Mouse (Mus musculus) myocyte (in vitro differentiated cells): ENCODE results near the gene Fam169b.

ENCODE experiments used
- E2F4 ChIP-seq: IDR thresholded peaks from one replicate; pipeline ENCODE4 v1.6.1; 2011; ENCODE audit warnings: mild to moderate bottlenecking, control low read depth, moderate library complexity; ENCODE audit not compliant: insufficient read depth
- MAX ChIP-seq: IDR thresholded peaks from one replicate; pipeline ENCODE4 v1.6.1; 2011; ENCODE audit warnings: low read depth, mild to moderate bottlenecking, control low read depth
- MYOD1 ChIP-seq, 3 experiments: IDR thresholded peaks; one replicate each; pipeline ENCODE4 v1.6.1; 2011; ENCODE audit warnings: control low read depth in 2 of 3, low read depth in 2 of 3, mild to moderate bottlenecking in 2 of 3, moderate library complexity in 1 of 3; ENCODE audit not compliant: insufficient read length in 2 of 3, control insufficient read depth in 1 of 3
- POLR2A ChIP-seq: IDR thresholded peaks from one replicate; pipeline ENCODE4 v1.6.1; 2011; ENCODE audit warnings: low read depth, mild to moderate bottlenecking, control low read depth, moderate library complexity; ENCODE audit not compliant: insufficient read length
- POLR2AphosphoS2 ChIP-seq: IDR thresholded peaks from one replicate; pipeline ENCODE4 v1.6.1; 2011; ENCODE audit warnings: low read depth, control low read depth; ENCODE audit not compliant: insufficient read length
- TCF12 ChIP-seq: IDR thresholded peaks from one replicate; pipeline ENCODE4 v1.6.1; 2011; ENCODE audit warnings: mild to moderate bottlenecking, control low read depth; ENCODE audit not compliant: poor library complexity, insufficient read depth, severe bottlenecking
- USF1 ChIP-seq: IDR thresholded peaks from one replicate; pipeline ENCODE4 v1.6.1; 2011; ENCODE audit warnings: low read depth, mild to moderate bottlenecking, control low read depth, moderate library complexity

- no peak for TF ChIP-seq E2F4
- TF ChIP-seq TCF12: no peak
- no peak for TF ChIP-seq POLR2A
- TF ChIP-seq USF1: no peak
- no peak for TF ChIP-seq POLR2AphosphoS2
- TF ChIP-seq MYOD1 (IDR thresholded peaks at IDR 0.05; ENCODE audit: control insufficient read depth in 1 of 3, insufficient read length in 2 of 3, low read depth in 2 of 3): no peak
- TF ChIP-seq MAX: no peak
Observed at GRCm38 (mm10) chr7:68274218-68274617, 579 bp downstream of the Fam169b start.
